Mouse (Mus musculus): ENCODE results near the gene Rhbdl3.

The Rhbdl3 gene

DNA sequence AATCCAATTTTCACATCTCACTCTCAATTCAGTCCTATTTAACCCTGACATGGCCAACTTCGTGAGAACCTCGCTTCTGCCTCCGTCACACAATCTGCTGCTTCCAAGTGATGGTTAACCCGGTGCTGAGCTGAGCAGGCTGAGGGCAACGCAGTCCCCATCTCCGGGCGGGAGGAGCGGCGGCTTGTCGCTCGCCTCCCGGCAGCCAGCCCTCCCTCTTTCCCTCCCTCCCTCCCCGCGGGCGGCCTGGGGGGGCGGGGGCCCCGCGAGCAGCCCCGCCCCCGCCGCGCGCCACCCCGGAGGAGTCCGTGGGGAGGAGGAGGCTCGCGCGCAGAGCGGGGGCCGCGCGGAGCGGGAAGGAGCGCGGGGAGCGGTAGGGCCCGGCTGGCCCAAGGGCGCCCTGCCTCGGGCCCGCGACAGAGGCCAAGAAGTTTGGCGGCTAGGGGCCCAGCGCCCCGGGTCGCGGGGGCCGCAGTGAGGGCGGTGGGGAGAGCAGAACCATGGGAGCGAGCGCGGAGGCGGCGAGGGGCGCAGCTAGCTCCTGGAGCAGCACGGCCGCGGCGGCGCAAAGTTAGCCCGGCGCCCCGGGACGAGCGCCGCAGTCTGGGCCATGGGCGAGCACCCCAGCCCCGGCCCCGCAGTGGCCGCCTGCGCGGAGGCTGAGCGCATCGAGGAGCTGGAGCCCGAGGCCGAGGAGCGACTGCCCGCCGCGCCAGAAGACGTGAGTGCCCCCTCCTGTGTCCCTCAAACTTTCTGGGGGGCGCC lies at the start of gene Rhbdl3:
Gene Rhbdl3 (plus strand): TSS at position 362 of the 765 bp plus-strand sequence.
- peak; percentile 53 for DNase-seq (ENCODE audit: low read depth, low spot score)

DNA sequence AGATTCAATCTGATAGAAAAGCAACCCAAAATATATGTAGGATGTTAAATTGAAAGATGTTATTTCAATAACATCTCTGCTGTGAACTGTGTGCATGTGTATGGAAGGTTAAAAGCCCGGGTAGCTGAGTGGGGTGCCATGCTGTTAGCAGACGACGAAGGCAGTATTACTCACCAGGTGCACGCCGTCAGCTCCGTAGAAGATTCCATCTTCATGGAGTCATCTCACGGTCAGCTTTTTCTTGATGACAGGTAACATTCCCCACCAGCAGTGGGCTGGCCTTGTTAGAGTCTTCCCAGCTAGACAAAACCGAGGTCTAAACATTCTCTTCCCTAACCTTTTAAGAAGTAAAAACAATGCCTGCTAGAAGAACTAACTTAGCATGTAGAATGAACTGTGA lies 36.6 kb upstream of the Rhbdl3 start:
- no peak for DNase-seq (ENCODE audit: low read depth, low spot score)

DNA sequence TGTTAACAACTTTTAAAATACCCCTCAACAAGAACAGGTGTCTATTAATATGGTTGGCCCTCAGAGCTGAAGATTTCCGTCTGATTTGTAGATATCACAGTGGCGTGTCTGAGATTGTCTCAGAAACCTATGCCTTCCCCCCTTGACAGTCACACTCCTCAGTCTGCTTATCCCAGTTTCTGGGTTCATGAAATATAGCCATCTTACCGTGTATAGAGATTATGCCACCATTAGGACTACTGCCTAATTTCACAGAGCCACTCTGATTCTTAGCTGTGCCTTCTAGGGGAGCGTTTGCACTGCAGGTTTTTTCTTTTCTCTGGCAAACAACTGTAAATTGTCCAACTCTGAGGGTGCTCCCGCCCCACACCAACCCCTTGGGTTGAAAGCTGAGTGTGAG lies 29.6 kb upstream of the Rhbdl3 start:
- no peak for DNase-seq (ENCODE audit: low read depth, low spot score)

DNA sequence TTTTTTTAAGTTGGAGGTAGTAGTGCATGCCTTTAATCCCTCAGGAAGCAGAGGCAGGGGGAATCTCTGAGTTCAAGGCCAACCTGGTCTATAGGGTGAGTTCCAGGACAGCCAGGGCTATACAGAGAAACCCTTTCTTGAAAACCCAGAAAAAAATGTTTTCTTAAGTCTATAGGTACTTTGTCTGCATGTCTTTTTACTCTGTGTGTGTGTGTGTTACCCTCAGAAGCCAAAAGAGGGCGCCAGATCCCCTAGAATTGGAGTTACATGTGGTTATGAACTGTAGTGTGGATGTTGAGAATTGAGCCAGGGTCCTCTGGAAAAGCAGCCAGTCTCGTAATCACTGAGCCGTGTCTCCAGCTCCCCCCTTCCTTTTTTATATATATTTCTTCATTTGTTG lies 25.7 kb upstream of the Rhbdl3 start:
- peak; percentile 82 for DNase-seq (ENCODE audit: low read depth, low spot score)

DNA sequence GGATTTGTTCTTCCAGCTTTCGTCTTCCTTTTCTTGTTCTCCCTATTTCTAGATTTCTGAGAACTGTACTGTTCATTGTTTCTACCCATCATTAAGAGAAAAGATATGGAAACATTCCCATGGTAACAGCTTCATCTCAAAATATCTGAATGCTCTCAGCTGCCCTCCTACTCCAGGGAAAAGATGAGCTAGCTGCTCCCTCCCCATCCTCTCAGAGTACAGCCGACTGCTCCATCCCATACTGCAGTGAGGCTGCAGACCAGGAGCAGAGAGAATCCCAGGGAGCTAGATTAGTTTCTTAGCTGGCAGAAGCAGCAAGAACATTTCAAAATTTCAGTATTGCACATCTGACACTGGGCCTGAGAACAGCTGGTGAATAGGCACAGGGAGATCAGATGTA lies 22.7 kb upstream of the Rhbdl3 start:
- DNase-seq (ENCODE audit: low read depth, low spot score): no peak

DNA sequence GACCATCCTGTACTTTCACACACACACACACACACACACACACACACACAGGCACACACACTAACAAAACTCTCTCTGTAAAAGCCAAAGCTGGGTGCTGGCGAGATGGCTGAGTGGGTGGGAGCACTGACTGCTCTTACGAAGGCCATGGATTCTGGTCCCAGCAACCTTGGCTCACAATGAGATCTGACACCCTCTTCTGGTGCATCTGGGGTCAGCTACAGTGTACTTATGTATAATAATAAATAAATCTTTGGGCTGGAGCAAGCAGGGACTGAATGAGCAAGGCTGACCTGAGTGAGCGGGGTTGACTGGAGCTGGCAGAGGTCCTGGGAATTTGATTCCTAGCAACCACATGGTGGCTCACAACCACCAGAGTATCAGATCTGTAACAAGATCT lies 16.9 kb upstream of the Rhbdl3 start:
- DNase-seq (ENCODE audit: low read depth, low spot score): no peak

DNA sequence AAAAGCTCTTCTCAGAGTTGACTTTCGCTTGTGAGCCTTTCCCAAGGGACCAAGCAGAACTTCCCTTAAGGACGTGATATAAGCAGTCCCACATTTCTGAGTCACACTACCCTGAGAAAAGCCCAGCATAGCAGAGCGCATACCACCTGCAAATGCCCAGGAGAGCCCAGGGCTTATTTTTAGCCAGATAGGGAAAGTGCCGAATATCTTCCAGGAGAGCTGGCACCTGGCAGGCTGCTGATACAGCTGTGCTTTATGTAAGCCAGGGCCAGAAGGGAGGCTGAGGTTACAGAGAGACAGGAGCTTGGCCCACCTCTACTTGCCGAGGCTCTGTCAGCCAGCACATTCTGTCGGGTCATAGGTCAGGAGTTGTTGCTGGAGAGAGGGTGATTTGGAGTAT lies 16.1 kb upstream of the Rhbdl3 start:
- DNase-seq (ENCODE audit: low read depth, low spot score): no peak

DNA sequence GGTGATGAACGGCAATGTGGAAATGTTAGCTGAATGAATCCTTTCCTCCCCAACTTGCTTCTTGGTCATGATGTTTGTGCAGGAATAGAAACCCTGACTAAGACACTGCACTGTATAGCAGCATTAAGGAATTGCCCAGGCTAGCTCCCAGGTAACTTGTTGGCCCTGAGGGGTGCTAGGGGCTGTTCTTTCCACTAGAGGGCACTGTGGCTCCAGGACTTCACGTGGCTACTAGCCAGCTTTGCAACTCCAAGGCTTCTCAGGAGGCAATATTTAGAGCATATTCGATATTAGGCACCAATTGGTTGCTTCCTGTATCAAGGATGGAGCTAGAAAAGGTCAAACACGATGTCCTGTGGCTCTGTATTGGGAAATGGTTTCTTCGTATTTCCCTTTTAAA lies 13.6 kb upstream of the Rhbdl3 start:
- DNase-seq (ENCODE audit: low read depth, low spot score): peak; percentile 84

DNA sequence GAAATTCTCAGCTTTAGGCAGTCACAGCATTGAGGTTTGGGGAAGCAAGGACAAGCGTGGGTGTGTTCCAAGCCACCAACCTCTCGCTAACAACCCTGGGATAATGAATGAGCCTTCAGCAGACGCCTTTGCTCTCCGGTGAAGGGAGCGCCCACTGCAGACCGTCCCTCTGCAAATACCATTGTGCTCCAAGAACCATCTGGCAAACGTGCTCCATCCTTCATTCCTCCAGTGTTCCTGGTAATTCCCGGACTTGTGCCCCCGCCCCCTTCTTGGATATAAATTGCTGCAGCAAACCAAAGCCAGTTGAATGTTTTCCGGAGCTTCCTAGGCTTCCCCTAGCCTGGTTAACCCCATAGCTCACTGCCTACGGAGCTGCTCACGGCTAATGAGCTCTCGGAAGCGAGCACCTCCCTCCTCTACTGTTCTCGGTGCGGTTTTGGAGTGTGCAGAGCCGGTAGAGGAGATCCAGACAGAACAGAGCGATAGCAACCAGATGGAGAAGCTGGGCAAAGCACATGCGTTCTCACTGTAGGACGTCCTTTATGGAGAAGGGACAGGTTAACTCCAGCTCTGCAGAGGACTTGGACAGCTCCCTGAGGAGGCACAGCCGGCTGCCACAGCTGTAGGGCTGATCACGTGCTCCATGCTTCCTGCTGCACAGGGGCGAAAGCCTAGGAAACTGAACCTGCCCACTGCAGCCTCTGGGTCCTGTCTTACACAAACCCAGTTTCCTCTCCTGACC lies 10.8 kb upstream of the Rhbdl3 start:
- DNase-seq (ENCODE audit: low read depth, low spot score): peak; percentile 76

DNA sequence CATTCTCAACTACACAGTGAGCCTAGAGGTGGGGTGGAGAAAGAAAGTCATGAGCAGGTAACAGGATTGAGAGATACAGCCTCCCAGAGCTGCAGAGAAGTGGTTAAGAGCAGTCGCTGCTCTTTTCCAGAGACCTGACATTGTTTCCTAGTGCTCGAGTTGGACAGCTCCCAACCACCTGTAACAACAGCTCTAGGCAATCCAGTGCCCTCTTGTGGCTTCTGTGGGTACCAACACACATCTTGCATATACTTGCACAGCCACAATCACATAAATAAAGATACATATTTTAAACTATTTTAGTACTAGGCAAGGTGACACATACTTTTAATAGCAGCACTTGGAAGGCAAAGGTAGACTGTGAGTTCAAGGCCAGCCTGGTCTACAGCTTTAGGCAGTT lies 9.7 kb upstream of the Rhbdl3 start:
- DNase-seq (ENCODE audit: low read depth, low spot score): peak; percentile 89

DNA sequence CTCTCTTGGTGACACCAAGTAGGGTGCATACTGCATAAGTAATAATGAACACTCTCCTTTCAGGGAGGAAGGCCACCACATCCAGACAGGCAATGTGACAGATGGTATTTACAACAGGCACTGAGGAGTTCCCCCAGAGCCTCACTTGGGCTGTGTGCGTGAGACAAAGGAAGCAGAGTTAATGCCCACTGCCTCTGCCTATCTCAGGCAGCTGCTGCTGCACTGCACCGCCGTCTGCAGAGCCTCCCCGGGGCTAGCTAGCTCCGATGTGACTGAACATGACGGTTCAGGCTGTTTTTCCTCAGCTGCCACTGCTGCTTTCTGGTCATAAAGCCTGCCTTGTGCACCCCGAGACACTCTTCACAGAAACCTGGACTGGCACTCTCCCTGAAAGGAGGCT lies 8.2 kb upstream of the Rhbdl3 start:
- no peak for DNase-seq (ENCODE audit: low read depth, low spot score)

DNA sequence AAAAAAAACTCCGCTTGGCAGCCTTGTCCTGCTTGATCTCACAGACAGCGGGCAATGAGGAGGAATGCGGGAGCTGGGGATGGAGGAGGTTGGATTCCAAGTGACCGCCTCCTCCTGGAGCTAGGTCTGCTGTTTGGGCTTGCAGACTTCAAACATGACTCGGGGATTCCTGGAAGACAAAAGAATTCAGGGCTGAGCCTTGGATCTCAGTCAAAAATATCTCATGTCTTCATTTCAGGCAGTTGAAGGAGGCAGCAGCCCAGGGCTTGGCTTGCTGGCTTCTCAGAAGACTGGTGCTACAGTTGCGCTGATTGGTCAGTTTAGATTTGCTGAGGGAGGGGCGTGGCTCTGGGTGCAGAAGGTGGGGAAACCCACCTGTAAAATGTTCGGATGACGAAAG lies 5.6 kb upstream of the Rhbdl3 start:
- DNase-seq (ENCODE audit: low read depth, low spot score): peak; percentile 41

DNA sequence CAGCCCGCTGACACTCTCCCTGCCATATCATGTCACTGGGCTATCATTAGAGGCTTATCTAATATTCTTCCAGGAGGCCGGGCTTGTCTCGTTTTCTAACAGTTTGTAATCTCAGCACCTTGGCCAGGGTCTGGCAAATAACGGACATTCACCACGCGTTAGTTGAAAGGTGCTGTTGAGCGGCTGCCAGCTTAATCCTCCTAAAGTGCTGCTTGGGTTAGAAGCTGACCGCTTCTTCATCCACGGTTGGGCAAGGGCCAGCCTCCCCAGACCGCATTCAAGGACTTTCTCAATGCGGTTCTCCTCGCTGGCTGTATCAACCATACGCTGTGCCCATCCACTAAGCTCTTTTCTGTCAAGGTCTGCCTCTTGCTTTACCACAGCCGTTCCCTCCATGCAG lies 4.9 kb upstream of the Rhbdl3 start:
- DNase-seq (ENCODE audit: low read depth, low spot score): no peak

DNA sequence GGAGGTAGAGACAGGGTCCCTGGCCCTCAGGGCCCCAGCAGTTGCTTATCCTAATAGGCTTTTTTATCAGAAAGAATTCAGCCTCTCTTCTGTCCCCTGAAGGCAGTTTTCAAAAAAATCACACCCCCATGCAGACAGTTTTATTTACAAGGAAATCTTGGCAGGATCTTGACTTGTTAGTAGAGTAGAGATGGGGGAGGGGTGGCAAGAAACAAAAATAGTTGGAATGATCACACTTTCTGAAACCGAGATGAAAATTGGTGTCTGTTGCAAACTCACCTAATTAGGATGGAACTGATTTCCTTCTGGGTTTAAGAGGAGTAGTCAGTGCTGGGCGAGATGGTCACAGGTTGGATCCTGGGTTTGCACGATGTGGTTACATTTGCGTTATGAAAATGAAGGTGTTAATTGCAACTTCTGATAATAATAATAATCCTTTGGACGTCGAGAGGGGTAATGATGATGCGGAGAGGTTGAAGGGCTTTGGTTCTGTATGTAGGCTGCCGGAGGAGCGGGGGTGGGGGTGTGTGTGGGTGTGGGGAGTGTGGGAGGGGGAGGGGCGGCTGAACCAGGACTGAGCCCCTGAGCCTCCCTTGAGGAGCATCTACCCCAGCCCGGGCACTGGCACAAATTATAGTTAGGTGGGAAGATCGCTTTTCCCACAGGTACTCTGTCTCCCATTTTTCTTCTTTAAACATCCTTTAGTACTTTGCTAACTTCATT lies 1.0 kb upstream of the Rhbdl3 start:
- DNase-seq (ENCODE audit: low read depth, low spot score): no peak

DNA sequence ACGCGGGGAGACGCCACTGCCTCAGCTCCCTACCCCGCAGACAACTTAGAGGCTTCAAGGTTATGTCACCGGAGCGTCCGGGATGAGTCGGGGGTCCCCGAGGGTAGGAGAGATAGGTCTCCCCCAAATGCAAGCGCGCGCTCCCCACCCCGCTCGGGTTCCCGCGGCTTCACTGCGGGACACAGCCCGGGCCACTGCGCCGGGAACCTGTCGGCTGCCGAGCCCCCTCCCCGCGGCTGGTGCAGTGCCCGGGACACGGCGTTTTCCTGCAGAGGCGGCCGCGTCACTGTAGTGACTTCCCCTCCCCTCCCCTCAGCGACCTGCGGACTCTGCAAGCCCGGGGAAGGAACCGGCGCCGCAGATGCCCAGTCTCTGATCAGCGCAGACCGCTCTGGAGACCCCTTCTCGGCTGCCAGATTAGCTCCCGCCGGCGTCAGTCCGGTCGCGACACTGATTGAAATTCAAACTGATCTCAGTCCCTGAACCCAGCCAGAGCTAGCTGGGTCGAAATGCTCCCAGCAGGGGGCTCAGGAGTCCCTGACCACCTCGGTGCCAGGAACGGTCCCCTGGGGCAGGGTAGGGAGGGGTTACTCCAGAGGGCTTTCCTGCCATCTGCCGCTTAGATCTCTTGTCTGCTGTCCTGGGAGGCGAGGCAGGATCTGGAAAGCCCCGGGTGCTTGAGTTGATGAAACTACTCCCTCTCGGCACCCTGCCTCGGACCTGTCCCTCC lies 769 bp downstream of the Rhbdl3 start:
- DNase-seq (ENCODE audit: low read depth, low spot score): peak; percentile 56

DNA sequence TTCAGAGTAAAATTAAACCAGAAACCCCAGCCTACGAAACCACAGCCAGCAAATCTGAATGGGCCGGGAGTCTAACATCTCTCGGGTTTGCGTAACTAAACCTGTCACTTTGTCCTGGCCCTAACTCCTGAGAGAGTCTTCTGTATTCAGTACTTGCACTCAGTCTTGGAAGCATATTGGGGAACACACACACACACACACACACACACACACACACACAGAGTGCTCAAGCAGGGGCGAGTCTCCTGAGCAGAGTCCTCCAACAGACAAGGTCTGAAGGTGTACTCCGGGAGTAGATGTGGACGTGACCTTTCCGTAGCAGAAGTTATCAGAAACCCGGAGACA lies 1.3 kb downstream of the Rhbdl3 start:
- DNase-seq (ENCODE audit: low read depth, low spot score): no peak

DNA sequence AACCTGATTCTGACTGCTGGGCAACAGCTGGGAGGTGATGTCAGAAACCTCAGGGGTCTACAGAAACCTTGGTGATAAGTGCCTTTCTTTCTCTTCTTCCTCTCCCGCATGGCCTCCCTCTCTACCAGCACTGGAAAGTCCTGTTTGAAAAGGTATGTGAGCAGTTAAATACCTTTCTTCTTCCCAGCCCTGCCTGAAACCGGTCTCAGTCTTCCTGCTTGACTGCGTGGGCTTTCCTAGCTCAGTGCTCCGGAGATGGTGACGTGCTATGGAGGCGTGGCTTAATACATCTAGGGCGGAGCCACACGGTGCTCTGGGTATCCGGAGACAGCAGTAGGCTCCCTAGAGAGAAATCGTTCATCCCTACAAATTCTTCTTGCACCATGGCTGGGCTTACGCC lies 1.8 kb downstream of the Rhbdl3 start:
- peak; percentile 92 for DNase-seq (ENCODE audit: low read depth, low spot score)

DNA sequence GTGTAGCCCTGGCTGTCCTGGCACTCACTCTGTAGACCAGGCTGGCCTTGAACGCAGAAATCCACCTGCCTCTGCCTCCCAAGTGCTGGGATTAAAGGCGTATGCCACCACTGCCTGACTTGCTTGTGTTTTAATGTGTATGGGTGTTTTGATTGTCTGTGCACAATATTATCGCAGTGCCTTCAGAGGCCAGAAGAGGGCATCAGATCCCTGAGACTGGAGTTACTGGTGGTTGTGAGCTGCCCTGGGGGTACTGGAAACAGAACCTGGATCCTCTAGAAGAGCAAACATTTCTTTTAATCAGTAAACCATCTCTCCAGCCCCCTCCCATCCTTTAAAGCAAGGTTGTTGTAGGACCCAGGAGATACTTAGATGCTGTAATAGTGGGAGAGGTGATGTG lies 3.0 kb downstream of the Rhbdl3 start:
- peak; percentile 67 for DNase-seq (ENCODE audit: low read depth, low spot score)

DNA sequence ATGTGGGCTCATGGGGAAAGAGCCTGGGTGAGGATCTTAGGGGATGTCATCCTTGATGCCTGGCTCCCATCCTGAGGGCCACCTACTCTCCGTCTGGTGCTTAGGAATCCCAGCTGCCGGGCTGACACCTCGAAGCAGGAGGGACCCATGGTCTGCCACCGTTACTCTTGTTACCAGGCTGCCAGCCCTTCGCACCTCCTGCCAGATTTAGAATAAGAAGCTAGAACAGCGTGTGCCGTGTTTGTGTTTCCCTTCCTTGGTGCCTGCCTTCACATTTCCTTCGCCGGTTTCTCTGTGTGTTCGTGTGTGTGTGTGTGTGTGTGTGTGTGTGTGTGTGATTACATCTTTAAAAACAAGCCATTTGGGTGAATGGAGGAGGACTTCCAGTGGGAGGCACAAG lies 4.1 kb downstream of the Rhbdl3 start:
- no peak for DNase-seq (ENCODE audit: low read depth, low spot score)

DNA sequence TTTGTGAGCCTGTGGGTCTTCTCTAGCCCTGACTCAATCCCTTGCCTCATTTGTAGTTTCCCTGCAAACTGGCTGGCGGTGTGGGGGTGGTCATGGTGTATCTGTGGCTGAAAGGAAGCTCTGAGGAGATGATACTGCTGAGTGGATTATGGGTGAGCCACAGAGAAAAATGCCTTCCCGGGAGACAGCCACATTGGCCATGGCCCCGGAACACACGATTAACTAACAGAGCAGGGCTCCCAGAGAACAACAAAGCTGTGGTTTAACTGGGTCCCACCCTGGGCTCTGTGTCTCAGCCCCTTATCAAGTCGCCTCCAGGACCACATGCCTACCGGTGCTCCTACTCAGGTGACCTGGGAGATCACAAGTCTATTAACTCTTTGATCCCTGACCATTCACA lies 7.8 kb downstream of the Rhbdl3 start:
- DNase-seq (ENCODE audit: low read depth, low spot score): no peak

DNA sequence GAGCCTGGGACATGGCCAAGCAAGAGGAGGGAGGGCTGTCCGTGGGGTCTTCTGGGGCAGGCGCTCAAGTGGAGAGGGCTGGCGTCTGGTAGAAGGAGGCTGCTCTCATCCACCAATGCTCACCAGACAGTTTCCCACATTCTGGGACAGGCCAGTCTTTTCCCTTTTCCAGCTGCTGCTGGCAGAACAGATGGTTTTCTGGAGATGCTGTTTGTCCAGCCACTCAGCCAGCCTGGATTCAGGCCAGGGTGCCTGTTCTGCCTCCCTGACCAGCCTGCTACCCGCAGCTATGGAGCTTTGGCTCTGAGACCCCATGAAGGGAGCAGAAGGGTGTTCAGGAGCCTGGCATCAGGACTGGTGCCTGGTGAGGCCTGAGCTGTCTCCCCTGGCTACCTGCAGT lies 10.6 kb downstream of the Rhbdl3 start:
- DNase-seq (ENCODE audit: low read depth, low spot score): no peak

DNA sequence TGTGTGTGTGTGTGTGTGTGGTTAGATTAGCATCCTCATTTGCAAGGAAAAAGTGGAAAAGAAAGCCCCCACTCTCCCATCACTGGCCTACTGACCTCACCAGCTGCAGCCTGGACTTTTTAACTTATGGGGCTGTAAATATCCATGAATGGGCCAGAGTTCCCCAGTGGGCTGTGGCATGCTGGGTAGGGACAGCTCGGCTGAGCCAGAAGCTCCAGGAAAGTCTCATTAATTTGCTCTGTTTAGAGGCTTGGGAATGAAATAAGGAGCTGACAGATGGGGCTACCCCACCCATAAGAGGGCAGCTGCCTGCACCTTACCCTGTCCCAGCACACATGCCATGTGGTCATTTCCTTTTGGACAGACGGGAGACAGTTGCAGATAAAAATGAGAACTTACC lies 11.3 kb downstream of the Rhbdl3 start:
- DNase-seq (ENCODE audit: low read depth, low spot score): no peak

Measured in R1 (cell line).